Mouse (Mus musculus) small intestine, adult 2 months (tissue): ENCODE measurements at regions not wholly inside any gene's neighbourhood (a gene's known extent, or its start where the extent isn't known, plus 50 kb on each side); places are given as distances from the start of the nearest gene placed in this dataset.

ENCODE experiments used
- H3K27ac ChIP-seq: fragments of 200-500 bp; 2 replicates; pipeline ENCODE4 v1.5.1; 2012; ENCODE audit warnings: low read depth, low read length, control low read depth, inconsistent platforms; ENCODE audit not compliant: insufficient read depth
- H3K27me3 ChIP-seq: fragments of 200-500 bp; 2 replicates; pipeline ENCODE4 v1.6.1; 2012; ENCODE audit warnings: mild to moderate bottlenecking, moderate library complexity, low read length, inconsistent platforms; ENCODE audit not compliant: control insufficient read depth, insufficient read depth
- H3K36me3 ChIP-seq: fragments of 200-500 bp; 2 replicates; pipeline ENCODE4 v1.6.1; 2012; ENCODE audit warnings: mild to moderate bottlenecking, low read length, control low read depth, inconsistent platforms; ENCODE audit not compliant: control insufficient read depth, insufficient read depth
- H3K4me1 ChIP-seq: fragments of 200-500 bp; 2 replicates; pipeline ENCODE4 v1.6.1; 2012; ENCODE audit warnings: low read length, inconsistent platforms, mixed read lengths; ENCODE audit not compliant: control insufficient read depth, insufficient read depth, insufficient read length
- H3K4me3 ChIP-seq: fragments of 200-500 bp; 2 replicates; pipeline ENCODE4 v1.5.1; 2012; ENCODE audit warnings: low read depth, mild to moderate bottlenecking, control low read depth, inconsistent platforms, low read length, moderate library complexity
- CTCF ChIP-seq: fragments of 200-500 bp; IDR thresholded peaks from 2 replicates; pipeline ENCODE4 v1.5.1; 2012; ENCODE audit warnings: low read depth, mild to moderate bottlenecking, control low read depth, inconsistent platforms, low read length, moderate library complexity, mixed read lengths; ENCODE audit not compliant: insufficient replicate concordance, insufficient read length; ENCODE audit errors: extremely low read depth
- POLR2A ChIP-seq: fragments of 200-500 bp; IDR thresholded peaks from 2 replicates; pipeline ENCODE4 v1.6.1; 2012; ENCODE audit warnings: low read depth, mild to moderate bottlenecking, control low read depth, inconsistent platforms, low read length, moderate library complexity
- WGBS: fragments of 180-500 bp; shearing (Covaris S2); methylation state at CpG from one replicate; pipeline ENCODE4 v1.1.7; 2018; 5-methylcytosine and 5-hydroxymethylcytosine counted together

GRCm38 (mm10) chr12:109897861-109898385 lies 297.8 kb upstream of the Rtl1 start:
- TF ChIP-seq CTCF = no peak
- TF ChIP-seq POLR2A = no peak
- WGBS = 87% methylated on average over 11 of the region's 11 CpGs
- Histone ChIP-seq H3K4me1 (peaks cover 6% of the 10 kb centered on the region), H3K27me3 (no peaks in the 10 kb centered on the region), H3K36me3 (no peaks in the 10 kb centered on the region), H3K4me3 (no peak overlapping the region), H3K27ac (no peak overlapping the region)

DNA sequence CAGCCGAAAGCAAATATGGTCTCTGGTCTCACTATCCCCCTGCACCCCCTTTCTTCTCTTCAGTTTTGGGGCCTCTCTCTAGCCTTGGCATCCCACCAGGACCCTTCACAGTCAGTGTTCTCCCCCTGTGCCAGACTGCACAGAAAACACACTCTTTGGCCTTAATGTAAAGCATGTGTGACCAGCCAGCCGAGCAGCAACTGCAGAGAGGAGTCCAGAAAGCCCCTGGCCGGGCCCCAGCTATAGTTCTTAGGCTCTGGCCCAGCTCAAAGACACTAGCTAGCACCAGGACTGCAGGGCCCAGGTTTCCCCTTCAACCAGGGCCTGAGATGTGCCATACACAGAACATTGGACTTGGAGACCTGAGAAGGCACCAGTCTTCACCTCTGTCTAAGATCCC lies 299.3 kb upstream of the Rtl1 start:
- 77% methylated on average over 3 of the region's 3 CpGs for WGBS
- no peak for TF ChIP-seq CTCF
- TF ChIP-seq POLR2A = no peak
- Histone ChIP-seq H3K4me1 (peaks cover 6% of the 10 kb centered on the region), H3K27me3 (no peaks in the 10 kb centered on the region), H3K36me3 (no peaks in the 10 kb centered on the region), H3K27ac (no peak overlapping the region), H3K4me3 (no peak overlapping the region)

DNA sequence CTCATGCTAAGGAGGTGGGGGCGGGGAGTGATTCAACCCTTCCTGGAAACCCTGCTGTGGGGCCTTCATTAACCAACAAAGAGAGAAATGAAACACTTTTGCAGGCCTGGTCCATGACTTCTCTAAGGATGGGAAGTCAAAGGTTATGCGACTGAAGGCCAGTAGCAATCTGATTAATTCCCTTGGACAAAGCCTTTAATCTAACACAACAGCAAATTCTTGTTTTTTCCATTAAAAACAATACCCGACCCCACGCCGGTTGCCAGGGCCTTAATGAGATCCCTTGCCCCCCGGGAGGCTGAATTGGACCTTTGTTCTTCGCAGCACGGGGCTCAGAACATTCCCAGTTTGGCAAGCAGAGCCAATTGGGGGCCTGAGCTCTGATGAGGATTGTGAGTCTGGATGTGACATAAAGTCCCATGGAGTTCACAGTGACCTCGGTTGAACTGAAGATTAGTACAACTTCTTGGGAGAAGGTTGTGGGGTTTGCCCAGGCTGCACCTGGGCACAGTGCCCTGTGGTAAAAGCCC lies 310.9 kb upstream of the Rtl1 start:
- Histone ChIP-seq H3K4me1 (no peaks in the 10 kb centered on the region), H3K27ac (no peak overlapping the region), H3K36me3 (no peaks in the 10 kb centered on the region), H3K27me3 (no peaks in the 10 kb centered on the region), H3K4me3 (no peak overlapping the region)
- 66% methylated on average over 9 of the region's 9 CpGs for WGBS
- no peak for TF ChIP-seq POLR2A
- no peak for TF ChIP-seq CTCF

DNA sequence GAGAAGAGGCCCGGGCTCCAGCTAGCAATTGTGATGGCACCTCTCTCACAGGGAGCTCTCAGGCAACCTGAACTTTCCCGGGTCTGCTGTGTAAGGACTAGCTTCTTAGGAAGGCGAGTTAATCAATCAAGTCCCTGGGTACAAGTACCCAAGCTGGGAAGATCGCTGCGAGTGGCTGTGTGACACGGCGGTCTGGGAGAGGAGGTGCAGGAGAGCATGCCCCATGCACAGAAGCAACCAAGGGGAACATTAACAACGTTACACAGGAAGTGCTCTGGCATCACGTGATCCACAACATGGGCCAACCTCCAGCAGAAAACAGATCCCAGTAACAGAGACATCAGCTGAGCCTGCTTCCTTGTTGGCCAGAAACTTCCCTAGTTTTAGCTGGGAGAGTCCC lies 311.4 kb upstream of the Rtl1 start:
- Histone ChIP-seq H3K36me3 (no peaks in the 10 kb centered on the region), H3K4me1 (no peaks in the 10 kb centered on the region), H3K27ac (no peak overlapping the region), H3K27me3 (no peaks in the 10 kb centered on the region), H3K4me3 (no peak overlapping the region)
- WGBS = 71% methylated on average over 9 of the region's 9 CpGs
- TF ChIP-seq CTCF (no peak), POLR2A (no peak)

DNA sequence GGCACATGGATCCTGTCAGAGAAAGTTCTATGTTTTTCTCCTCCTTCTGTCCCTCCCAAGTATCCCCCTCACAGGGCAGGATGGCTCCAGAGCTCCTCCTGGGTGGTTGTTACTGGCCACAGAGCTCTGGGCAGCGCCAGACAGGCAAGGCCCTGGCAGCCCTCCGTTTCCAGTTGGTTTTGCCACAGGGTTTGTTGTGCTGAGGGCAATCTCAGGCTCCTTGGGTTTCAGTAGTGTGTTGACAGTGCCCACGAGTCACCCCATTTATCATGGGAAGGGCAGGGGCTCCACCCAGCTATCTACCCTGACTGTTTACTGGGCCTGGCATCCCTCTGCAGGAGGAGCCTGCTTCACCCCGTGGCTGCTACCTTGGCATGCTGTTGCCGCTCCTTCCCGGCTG lies 317.6 kb upstream of the Rtl1 start:
- no peak overlapping the region for H3K27ac ChIP-seq
- H3K27me3 ChIP-seq = no peaks in the 10 kb centered on the region
- no peaks in the 10 kb centered on the region for H3K36me3 ChIP-seq
- H3K4me1 ChIP-seq = no peaks in the 10 kb centered on the region
- WGBS = 64% methylated on average over 6 of the region's 6 CpGs
- no peak overlapping the region for H3K4me3 ChIP-seq
- TF ChIP-seq CTCF (no peak), POLR2A (no peak)

DNA sequence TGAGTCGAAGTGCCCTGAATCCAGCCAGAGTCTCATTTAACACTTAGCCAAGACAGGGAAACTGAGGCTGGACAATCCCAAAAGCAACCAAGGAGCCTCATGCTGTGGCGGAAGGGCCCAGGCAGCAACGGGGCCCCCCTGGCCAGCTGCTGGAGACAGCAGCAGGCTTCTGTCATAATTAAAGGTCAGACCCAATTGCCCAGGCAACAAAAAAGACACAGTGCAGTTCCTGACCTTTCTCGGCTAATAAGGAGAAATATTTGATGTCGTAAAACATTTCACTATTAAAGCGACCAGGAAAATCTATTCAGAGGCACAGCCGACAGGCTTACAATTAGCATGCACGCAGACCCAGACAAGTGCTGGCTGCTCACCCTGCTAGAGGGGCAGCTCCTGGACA lies 318.8 kb upstream of the Rtl1 start:
- Histone ChIP-seq H3K27me3 (no peaks in the 10 kb centered on the region), H3K27ac (no peak overlapping the region), H3K4me1 (no peaks in the 10 kb centered on the region), H3K36me3 (no peaks in the 10 kb centered on the region), H3K4me3 (no peak overlapping the region)
- WGBS = 44% methylated on average over 8 of the region's 8 CpGs
- no peak for TF ChIP-seq POLR2A
- TF ChIP-seq CTCF = no peak

DNA sequence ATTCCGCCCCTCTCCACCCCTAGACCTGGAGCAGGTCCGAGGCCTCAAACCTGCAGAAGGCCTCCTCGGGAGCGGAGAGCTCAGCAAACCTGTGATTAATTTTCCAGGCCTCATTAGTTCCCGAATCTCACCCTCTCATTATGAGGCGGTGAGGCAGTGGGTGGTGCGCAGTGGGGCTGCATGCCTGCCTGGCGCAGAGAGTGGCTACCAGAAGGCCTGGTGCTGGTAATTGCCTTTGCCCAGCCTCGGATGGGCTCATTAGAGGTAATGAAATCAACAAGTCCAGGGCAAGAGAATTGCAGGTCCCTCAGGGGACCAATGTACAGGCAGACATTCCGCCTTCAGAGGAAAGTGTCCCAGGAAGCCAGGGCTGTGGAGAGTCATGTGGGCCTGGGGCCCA lies 322.0 kb upstream of the Rtl1 start:
- no peak for TF ChIP-seq CTCF
- WGBS = 83% methylated on average over 10 of the region's 10 CpGs
- Histone ChIP-seq H3K4me1 (no peaks in the 10 kb centered on the region), H3K27ac (no peak overlapping the region), H3K36me3 (no peaks in the 10 kb centered on the region), H3K27me3 (no peaks in the 10 kb centered on the region), H3K4me3 (no peak overlapping the region)

- TF ChIP-seq POLR2A = no peak
- no peak for TF ChIP-seq CTCF
- Histone ChIP-seq H3K27me3 (no peaks in the 10 kb centered on the region), H3K4me1 (no peaks in the 10 kb centered on the region), H3K36me3 (no peaks in the 10 kb centered on the region), H3K27ac (no peak overlapping the region), H3K4me3 (no peak overlapping the region)
- WGBS = 38% methylated on average over 6 of the region's 6 CpGs
Observed at GRCm38 (mm10) chr12:109925866-109926265, 325.7 kb upstream of the Rtl1 start.
